Mouse (Mus musculus) thymus, postnatal 0 days (tissue): Measurements from ENCODE around the gene Thbs3. TPM values are rescaled to one million over a fixed set of nuclear protein-coding genes. Genes with fewer than 3 reads are reported as not detected.
A peak's percentile ranks its signal among the peaks of the same experiment; 100 is the strongest.
"Not testable (repeated sequence)": the region's sequence is repeated elsewhere in the genome, so short reads cannot be mapped to it uniquely, and the experiment has no call there.

Experiments
- DNase-seq: peaks from one replicate; pipeline ENCODE4 v3.0.0-alpha.2; 2015; ENCODE audit warnings: low spot score
- polyA plus RNA-seq: library from polyadenylated mRNA; unstranded; fragments of >200 nt; fragmentation: Nextera tagmentation; extraction: Ambion mirVana; gene quantifications from 2 replicates; pipeline ENCODE4 v1.2.1, GENCODE M21; 2015

Gene Thbs3
- polyA plus RNA-seq, 1 experiment from 2014 or later = 6.2 TPM

DNA sequence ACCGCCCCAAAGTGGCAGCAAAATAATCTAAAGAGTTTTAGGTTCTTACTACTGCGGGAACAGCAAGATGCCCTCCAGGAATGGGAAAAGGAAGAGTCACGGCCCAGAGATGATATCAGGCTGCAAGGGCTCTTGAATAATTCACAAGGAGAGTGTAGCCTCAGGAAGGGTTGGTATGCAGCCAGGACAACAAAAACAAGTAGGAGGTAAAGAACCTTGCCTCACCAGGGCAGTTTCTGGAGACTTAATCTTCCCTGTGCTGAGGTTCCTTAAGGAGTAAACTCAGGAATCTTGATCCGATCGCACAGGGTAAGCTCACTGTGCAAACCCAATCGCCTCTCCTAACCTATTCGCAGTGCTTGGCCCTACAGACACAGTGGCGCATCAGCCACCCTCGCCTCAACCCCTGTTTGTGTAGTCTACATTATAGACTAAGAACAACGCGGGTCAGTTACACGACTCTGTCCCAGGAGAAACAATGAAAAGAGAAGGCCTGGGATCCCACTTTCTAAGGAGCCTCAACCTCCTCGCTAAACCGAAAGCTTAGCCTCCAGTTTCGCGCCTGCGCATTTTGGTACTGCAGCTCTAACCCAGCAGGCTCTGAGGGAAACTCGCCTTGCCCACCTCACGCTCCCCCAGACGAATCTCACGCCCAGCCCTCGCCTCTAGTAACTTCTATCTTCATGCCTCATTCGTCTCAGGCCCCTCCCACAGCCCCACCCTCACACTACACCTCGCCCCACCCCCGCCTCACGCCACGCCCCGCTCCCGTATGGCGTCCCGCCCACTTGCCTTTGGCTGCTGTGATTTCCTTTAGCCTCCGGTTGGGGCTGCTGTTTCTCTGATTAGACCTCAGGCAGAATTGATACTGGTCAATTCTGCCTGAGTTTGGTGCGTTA is 18.8 kb upstream of the Thbs3 start:
- DNase-seq = peak; percentile 95

DNA sequence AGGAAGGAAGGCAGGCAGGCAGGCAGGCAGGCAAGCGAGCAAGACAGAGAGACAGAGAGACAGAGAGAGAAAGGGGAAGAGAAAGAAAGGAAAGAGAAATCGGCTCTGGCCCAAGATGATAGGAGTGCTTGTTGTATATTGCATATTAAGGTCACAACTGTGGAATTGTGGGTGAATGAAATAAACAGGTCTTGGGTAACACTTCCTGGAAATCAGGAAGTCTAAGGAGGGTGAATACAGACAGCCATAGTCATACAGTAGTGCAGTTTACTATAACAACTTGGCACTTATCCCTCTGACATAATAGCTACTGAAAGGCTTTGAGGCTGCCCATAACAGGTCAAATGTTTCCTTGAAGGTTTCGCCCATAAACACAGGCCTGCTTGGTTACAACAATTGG is 15.1 kb upstream of the Thbs3 start:
- DNase-seq = no peak

DNA sequence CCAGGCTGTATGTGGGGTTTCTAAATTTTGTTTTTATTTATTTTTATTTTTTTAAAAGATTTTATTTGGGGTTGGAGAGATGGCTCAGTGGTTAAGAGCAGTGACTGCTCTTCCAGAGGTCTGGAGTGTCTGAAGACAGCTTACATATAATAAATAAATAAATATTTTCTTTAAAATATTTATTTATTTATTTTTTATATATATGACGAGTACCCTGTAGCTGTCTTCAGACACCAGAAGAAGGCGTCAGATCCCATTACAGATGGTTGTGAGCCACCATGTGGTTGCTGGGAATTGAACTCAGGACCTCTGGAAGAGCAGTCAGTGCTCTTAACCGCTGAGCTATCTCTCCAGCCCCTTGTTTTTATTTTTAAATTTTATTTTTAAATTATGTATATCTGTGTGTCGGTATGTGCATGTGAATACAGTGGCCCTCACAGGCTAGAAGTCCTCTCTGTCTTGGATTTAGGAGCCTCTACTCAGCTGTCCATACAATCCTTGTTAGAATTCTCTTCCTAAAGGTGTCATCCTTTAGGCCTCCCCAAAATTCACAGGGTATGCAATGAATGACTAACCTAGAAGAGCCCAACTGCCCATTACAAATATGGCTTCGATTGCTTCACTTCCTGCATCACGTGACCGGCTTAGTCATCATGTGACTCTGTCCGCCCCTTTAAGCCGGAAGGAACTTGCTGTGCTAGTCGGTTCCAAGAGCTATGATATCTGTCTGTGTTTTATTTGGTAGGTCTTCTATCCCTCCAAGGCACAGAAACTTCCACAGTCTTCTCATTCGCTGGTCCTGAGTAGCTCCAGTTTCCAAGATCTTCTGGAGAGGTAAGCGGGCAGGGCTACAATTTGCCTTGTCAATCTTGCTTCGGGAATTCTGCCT is 12.5 kb upstream of the Thbs3 start, which contains the start of gene Gba:
Gba (plus strand) TSS at position 676 of the 889 bp plus-strand sequence.
- peak; percentile 92 for DNase-seq

DNA sequence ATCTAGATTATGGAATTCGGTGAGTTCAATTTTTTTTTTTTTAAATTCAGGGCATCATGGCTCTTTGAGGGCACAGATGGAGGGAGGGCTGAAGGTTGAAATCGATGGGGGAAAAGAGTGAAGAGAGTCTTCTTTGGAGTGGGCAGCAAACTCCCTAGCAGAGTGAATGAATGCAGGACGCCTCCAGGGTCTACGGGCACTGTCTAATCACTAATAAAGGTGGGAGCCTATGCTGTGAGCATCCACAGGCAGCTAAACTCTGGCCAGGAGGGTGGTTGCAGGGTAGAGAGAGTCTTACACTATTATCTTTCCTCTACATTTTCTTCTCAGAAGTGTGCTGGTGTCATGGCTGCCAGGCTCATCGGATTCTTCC is 11.9 kb upstream of the Thbs3 start:
- no peak for DNase-seq

DNA sequence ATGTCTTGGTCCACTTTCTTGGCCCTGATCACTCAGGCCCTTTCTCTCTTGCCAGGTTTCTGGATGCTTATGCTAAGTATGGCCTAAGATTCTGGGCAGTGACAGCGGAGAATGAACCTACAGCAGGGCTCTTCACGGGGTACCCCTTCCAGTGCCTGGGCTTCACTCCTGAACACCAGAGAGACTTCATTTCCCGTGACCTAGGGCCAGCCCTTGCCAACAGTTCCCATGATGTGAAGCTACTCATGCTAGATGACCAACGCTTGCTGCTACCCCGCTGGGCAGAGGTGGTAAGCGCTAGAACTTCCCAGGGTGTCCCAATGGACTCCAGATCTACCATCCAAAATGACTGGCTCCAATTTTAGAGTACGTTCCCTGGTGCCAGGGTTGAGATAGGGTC is 8.9 kb upstream of the Thbs3 start:
- DNase-seq = no peak

DNA sequence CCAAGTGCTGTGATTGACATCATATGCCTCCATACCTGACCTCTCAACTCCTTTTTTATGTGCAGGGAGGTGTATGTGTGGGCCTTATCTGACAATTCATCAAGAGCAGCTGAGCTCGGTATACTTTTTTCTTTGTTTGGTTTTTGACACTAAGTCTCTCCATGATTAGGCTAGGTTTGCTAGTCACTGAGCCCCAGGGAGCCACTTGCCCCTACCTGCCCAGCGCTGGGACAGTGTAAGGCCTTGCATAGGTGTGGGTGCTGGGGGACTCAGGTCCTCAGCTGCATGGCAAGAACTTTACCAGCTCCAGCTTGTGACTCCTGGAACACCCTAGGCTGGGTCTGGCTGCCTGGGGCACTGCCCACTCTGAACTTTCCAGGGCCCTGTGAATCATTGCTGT is 8.3 kb upstream of the Thbs3 start:
- no peak for DNase-seq

DNA sequence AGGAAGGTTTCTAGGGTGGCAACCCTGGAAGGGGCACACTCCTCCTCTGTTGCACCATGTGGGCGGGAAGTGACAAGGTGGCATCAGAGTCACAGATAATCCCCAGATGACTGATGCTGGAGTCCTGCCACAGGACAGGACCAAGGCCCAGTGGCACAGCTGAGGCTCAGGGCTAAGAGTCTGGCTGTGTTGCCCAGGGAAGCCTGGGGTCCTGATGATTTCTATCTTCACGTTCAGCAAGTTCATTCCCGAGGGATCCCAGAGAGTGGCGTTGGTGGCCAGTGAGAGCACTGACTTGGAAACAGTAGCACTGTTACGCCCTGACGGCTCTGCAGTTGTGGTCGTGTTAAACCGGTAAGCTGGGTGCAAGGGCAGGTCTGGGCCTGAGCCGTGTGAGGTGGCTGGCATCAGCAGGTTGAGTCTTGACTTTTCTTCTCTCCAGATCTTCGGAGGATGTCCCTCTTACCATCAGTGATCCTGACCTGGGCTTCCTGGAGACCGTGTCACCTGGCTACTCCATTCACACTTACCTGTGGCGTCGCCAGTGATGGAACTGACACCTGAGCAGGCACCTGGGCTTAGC is 6.8 kb upstream of the Thbs3 start:
- no peak for DNase-seq

DNA sequence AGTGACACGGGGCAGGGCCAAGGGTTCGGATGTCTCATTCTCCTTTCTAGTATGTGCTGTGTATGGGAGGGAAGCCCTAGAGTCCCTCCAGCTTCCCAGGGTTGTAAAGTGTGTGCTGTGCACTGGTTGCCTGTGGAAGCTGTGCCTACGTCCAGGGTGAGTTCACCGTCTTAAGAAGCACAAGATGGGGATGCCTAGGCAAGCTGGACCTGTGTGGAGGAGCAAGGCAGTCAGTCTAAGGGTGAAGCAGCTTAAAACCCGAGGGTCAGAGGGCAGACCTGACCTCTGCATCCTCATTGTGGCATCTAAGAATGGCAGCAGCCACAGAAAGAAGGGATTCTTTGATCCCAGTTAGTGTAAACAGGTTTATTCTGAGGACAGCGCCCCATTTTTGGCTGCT is 6.2 kb upstream of the Thbs3 start:
- DNase-seq = no peak

DNA sequence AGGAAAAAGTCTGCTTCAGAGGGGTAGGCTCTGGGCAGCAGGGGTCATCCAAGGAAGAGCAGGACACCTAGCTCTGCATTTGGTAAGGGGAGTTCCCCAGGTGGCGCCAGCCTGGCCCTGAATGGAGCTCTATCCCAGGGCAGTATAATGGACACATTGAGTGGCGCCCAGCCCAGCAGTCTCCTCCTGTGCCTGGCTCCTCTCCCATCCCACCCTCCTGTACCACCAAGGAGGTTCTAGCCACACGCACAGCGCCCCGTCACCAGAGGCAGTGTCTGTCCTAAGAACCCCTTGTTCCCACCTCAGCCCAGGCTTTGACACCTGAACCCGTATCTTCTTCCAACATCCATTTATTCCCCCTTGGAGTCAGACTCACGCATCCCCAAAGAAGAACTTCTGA is 5.2 kb upstream of the Thbs3 start:
- DNase-seq = no peak

DNA sequence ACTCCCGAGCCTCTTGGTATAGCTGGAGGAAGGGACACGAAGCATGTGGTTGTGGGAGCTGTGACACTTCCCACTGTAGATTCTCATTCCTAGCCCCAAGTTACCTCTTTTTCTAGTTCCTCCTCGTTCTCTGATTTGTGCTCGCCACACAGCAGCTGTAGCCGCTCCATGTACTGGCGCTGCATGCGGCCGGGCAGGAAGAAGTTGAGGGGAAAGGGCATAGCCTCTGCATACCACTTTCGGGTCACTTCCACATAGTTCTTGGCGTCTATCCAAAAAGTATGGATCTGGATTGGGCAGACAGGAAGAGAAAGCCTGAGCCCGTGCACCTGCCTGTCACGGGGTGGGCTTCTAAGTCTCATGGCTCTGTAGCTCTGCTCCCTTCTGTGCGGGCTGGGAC is 4.8 kb upstream of the Thbs3 start:
- DNase-seq = no peak

DNA sequence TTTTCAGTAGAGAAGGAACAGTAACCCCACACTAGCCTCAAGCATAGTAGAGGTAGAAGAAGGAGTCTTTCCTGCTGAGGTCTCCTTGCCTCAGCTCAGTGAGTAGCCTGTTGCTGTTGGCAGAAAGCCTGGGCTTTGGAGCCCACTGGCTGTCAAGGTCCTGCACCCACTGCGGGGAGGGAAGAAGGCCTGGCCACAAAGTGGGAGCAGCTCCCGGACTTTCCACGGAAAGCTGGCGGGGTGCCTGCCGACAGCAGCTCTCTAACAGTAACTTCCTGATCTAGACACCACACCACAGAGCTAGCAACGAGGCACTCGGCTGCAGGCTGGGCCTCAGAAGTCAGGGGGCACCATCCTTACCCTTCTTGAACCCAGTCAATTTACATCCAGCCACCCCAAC is 4.2 kb upstream of the Thbs3 start:
- DNase-seq = no peak

DNA sequence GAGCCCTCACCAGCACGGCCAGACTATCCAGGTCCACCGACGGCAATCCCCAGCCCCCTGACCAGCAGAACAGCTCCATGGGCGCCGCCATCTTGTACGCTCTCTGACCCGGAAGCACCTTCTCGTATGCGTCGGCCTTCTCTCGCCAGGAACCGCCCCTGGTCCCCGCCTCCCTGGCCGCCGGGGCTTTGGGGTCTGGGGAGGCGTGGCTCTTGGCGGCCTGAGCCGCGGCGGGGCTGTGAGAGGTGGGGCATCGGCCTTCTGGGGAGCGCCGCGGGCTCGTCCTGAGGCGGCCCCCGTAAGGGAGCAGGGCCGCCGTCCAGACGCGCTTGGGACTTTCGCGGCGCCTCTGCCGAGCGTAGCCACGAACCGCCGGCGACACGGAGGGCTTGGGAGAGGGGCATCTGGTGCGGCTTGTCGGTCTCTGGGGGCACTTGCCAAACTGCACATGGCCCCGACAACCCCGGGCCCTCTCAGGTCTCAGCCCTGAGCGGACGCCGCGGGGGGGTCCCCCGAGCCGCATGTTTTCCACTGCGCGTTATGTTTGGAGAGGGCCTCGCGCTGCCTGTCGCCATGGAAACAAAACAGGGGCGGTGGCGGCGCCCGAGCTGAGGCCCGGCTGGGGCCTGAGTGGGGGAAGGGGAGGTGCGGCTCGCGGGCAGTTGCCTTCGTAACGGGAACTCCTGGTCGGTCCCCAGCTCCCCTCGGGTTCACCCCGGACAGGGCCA is 1.0 kb upstream of the Thbs3 start:
- peak; percentile 86 for DNase-seq

DNA sequence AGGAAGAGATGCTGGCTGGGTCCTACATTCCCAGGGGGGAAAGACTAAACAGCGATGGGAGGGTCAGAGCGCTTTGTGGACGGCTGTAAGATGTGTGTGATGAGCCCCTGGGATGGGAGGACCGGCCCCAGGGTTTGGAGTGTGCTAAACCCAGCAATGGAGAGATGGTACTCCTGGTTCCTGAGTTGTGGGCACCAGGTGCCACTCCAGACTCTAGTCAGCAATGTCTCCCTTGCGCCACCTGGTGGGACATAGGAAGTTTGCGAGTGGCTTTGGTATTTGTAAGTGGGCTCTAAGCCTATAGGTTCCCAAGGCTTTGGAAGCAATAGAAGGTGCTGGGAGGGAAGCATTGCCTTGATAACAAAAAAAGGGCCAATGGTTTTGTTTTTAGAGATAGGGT is 873 bp downstream of the Thbs3 start:
- DNase-seq = peak; percentile 88

DNA sequence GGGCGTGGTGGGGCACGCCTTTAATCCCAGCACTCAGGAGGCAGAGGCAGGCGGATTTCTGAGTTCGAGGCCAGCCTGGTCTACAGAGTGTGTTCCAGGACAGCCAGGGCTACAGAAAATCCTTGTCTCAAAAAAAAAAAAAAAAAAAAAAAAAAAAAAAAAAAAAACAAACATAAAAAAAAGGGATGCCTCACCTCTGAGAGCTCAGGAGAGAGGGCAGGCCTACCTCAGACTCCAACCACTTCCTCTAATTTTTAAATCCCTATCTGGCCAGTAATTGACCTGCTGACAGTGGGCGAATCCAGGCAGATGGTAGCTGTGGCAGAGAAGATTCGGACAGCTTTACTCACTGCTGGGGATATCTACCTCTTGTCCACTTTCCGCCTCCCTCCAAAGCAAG is 1.4 kb downstream of the Thbs3 start:
- DNase-seq = not testable (repeated sequence)

DNA sequence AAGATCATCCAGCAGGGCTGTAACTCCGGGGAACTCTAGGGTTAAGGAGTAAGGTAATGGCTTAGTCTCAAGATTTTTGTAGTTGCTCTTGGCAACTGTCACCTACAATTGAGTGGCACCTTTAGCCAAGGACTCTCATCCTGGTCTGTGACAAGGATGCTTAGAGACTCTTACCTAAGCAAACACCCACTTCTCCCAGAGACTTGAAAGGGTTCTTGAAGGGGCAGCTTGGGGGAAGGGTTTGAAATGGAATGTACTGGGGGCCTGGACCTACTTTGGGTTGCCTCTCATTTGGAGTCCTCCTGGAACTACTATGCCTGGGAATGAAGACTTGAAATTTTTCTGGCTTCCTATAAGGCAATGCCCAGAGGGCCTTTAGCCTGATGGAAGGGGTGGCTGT is 3.3 kb downstream of the Thbs3 start:
- no peak for DNase-seq

DNA sequence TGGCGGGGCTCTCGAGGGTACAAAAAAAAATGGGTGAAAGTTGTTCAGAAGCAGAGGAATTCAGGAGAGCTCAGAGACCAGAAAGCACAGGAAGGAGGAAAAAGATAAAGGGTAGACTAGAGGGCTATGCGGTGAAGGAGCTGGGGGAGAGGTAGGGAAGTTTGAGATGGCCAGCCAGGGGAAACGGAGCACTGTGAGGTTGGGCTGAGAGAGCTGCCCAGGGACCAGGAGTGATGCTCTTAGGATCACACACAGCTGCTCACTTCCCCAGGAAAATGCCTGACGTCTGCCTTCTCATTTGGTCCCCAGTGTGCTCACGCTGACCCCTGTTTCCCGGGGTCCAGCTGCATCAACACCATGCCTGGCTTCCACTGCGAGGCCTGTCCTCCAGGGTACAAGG is 4.6 kb downstream of the Thbs3 start:
- DNase-seq = no peak

DNA sequence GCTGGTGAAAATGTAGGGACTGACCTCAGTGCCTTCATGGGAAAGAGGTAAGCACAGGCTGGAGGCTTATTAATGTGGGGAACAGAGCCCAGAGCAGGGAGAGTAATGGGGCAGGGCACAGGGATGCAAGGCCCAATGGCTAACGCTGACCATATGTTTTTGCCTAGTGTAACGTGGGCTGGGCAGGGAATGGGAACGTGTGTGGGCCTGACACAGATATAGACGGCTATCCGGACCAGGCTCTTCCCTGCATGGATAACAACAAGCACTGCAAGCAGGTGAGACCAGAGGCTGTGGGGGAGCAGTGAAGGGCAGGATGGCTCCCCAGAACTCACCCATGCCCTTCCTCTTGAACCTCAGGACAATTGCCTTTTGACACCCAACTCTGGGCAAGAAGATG is 6.2 kb downstream of the Thbs3 start:
- DNase-seq = no peak

DNA sequence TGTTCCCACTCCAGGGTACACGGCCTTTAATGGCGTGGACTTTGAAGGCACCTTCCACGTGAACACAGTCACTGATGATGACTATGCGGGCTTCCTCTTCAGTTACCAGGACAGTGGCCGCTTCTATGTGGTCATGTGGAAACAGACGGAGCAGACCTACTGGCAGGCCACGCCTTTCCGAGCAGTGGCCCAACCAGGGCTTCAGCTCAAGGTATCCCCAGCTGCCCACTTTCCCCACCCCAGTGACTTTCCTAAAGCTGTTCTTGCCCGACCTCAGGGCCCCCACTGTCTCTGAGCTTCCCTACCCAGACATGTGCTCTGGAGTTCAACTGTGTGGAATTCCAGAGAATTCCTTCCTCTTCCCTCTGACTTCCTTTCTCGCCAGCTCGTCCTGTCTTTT is 9.8 kb downstream of the Thbs3 start:
- DNase-seq = no peak

DNA sequence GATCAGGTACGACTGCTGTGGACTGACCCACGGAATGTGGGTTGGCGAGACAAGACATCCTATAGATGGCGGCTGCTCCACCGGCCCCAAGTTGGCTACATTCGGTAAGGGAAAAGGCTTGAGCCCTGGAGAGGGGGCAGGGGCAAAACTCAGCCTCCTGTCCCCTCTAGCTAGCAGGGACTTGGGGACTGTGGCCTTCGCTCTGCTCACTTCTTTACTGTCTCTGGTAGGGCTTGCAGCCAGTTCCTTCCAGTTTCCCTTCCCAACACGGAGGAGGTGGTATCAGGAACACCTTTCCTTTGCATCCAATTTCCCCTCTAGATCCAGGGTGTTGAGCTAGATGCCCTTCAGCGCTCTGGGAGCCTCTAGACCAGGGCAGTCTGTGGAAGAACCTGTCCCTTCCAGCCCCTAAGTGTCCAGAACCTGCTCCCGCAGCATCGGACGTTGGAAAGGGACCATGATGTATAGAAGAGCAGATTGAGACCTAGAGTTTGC is 10.4 kb downstream of the Thbs3 start:
- no peak for DNase-seq

DNA sequence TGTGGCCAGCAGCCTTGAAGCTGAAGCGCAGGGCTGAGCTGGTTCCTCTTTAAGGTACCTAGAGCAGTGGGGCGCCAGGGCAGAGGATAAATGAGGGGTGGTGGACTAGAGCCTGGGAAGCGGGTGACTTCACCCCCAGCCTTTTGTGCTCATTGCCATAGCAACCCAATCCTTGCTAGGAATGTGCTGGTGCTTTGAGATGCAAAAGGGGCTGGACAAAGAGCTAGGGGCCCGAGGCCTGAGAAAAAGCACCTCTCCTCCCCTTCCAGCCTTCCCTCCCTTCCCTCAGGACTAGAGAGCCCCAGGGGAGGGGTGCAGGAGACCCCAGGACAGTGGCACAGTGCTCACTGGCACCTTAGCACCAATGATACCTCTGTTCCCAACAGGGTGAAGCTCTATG is 10.9 kb downstream of the Thbs3 start:
- no peak for DNase-seq

DNA sequence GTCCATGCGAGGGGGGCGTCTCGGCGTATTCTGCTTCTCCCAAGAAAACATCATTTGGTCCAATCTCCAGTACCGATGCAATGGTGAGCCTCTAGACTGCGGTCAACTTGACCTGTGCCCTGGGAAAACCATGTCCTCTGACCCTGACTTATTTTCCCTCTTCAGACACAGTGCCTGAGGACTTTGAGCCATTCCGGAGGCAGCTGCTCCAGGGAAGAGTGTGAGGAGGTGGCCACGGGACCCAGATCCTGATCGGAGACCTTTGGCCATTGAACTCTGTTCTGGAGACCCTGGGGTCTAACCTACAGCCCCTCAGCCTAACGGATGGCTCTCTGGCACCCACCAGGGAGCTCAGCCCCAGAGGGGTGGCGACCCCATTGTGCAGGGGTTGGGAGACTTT is 11.4 kb downstream of the Thbs3 start:
- no peak for DNase-seq
